Mouse (Mus musculus): ENCODE results near the gene Gm3618. TPM values are rescaled to one million over a fixed set of nuclear protein-coding genes. Genes with fewer than 3 reads are reported as not detected.
A peak's percentile ranks its signal among the peaks of the same experiment; 100 is the strongest.
"Not testable (repeated sequence)": the region's sequence is repeated elsewhere in the genome, so short reads cannot be mapped to it uniquely, and the experiment has no call there.

The Gm3618 gene
- not detected for total RNA-seq (2021)
- not detected in 2 replicates for polyA plus RNA-seq (2012; rRNA removed)
- long read RNA-seq: 0 reads

DNA sequence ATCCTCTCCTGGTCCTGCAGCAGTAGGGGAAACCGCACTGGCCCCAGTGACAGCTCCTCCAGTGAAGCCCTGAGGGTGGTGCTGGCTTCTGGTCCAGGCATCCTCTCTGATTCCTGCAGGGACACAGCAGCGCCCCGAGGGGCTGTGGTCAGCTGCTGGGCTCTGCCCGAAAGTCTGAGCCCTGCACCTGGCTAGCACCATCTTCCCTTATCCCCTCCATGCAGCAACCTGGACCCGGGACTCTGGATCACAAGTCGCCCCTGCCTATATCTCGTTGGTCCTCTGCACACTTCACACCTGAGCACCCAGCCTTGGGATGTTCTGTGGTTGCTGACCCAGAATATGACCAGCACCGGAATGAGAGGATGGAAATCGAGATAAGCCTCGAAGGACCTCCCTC, at the start of gene Gm3618:
Gene Gm3618 (minus strand): TSS at position 101 of the 400 bp plus-strand sequence.
- H3K4me1 ChIP-seq (ENCODE audit: control insufficient read depth, insufficient read depth, low read length); H3K9ac ChIP-seq (ENCODE audit: low read depth, low read length); H3K27me3 ChIP-seq (ENCODE audit: control insufficient read depth, insufficient read depth, low read length); H3K79me2 ChIP-seq (replicated peaks; ENCODE audit: control insufficient read depth, insufficient read depth, low read length); H3K27ac ChIP-seq; H3K36me3 ChIP-seq (ENCODE audit: control insufficient read depth, insufficient read depth, low read length); H3K4me3 ChIP-seq; intact Hi-C loops (cut with DNase I); DNase-seq: not testable (repeated sequence)
- WGBS: no CpG with 5 or more reads among the region's 10 CpGs

GRCm38 (mm10) chr14:6390219-6390618, 46.7 kb upstream of the Gm3618 start, which contains the start of gene Gm16440:
TSS of gene Gm16440 (minus strand) at chr14:6390319.
- H3K27ac ChIP-seq; intact Hi-C loops (cut with DNase I); H3K9ac ChIP-seq (ENCODE audit: low read depth, low read length); H3K27me3 ChIP-seq (ENCODE audit: control insufficient read depth, insufficient read depth, low read length); H3K79me2 ChIP-seq (replicated peaks; ENCODE audit: control insufficient read depth, insufficient read depth, low read length); H3K36me3 ChIP-seq (ENCODE audit: control insufficient read depth, insufficient read depth, low read length); H3K4me1 ChIP-seq (ENCODE audit: control insufficient read depth, insufficient read depth, low read length); H3K4me3 ChIP-seq; DNase-seq: not testable (repeated sequence)
- 68% methylated on average over 2 of the region's 4 CpGs for WGBS

- H3K4me3 ChIP-seq; H3K9ac ChIP-seq (ENCODE audit: low read depth, low read length); intact Hi-C loops (cut with DNase I); H3K27ac ChIP-seq; H3K79me2 ChIP-seq (replicated peaks; ENCODE audit: control insufficient read depth, insufficient read depth, low read length); DNase-seq; H3K27me3 ChIP-seq (ENCODE audit: control insufficient read depth, insufficient read depth, low read length); H3K36me3 ChIP-seq (ENCODE audit: control insufficient read depth, insufficient read depth, low read length); H3K4me1 ChIP-seq (ENCODE audit: control insufficient read depth, insufficient read depth, low read length): not testable (repeated sequence)
- 64% methylated on average over 2 of the region's 2 CpGs for WGBS
These were observed 38.7 kb downstream of the Gm3618 start, which contains the start of gene Gm21103 for GRCm38 (mm10) chr14:6304743-6305142. TSS of gene Gm21103 (minus strand) at chr14:6304843.

DNA sequence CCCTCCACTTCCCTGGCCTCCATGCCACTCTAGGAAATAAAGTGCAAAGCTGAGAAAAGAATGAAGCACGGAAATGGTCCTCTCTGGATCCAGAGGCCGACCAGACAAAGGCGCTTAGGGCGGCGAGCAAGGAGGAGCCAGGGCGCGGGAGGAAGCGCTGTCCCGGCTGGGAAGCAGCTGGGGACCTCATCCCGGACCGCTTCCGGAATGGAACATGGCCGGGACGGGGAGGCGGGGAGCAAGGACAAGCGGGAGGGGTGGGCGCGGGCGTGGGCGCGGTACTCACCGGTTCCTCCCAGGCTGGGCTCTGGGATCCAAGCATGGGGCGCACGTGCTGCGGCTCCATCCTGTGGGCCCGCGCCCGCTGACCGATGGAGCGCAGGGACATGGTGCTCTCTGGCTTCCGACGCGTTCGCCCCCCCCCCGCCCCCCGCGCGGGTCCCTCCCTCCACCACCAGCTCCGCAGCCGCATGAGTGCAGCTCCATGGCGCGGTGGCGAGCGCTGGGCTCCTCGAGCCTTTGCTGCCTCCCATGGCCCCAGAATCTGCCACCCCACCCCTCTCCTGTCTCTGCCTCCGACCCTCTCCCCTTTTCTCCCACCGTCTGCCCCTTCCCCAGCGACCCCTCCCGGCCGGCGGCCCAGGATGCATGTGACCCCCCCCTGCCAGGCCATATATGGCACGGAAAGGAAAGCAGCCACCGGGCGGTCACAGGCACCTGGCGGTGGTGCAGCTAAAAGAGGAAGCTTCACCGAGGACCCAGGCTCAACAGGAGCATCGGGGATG, 56.4 kb downstream of the Gm3618 start, which contains the start of gene Gm3411:
Gene Gm3411 (minus strand): TSS at position 320 of the 785 bp plus-strand sequence.
- Histone ChIP-seq H3K27ac (peak within 1 kb of the TSS; percentile 70), H3K4me3 (peak within 1 kb of the TSS; percentile 43)
- peak; percentile 73 to 79 for DNase-seq
- H3K79me2 ChIP-seq (replicated peaks; ENCODE audit: control insufficient read depth, insufficient read depth, low read length); intact Hi-C loops (cut with DNase I); H3K27me3 ChIP-seq (ENCODE audit: control insufficient read depth, insufficient read depth, low read length); H3K36me3 ChIP-seq (ENCODE audit: control insufficient read depth, insufficient read depth, low read length); H3K9ac ChIP-seq (ENCODE audit: low read depth, low read length); H3K4me1 ChIP-seq (ENCODE audit: control insufficient read depth, insufficient read depth, low read length): not testable (repeated sequence)
- WGBS: 3% methylated on average over 57 of the region's 57 CpGs

Other genes starting within 250 kb of the Gm3618 start
- under 1 TPM; 0.20 to 0.50 TPM for gene Gm8206, start 249.7 kb downstream of the Gm3618 start, total RNA-seq (2021)
- gene Gm8206, start 249.7 kb downstream of the Gm3618 start, polyA plus RNA-seq (2012; rRNA removed): 0.27 and 0.41 TPM in 2 replicates
- not detected for gene Gm3468, start 235.0 kb downstream of the Gm3618 start, total RNA-seq (2021)
- gene Gm3468, start 235.0 kb downstream of the Gm3618 start, polyA plus RNA-seq (2012; rRNA removed): 0.12 and 0.50 TPM in 2 replicates
- not detected for gene Gm3476, start 217.9 kb downstream of the Gm3618 start, total RNA-seq (2021)
- gene Gm3476, start 217.9 kb downstream of the Gm3618 start, polyA plus RNA-seq (2012; rRNA removed): not detected in 2 replicates
- gene Gm21560, start 124.4 kb downstream of the Gm3618 start, total RNA-seq (2021): under 1 TPM in 1 of 2 experiments, not detected in 1; 0.14 TPM
- gene Gm21560, start 124.4 kb downstream of the Gm3618 start, polyA plus RNA-seq (2012; rRNA removed): not detected in 2 replicates
- gene Gm3411, start 56.4 kb downstream of the Gm3618 start, total RNA-seq (2021): not detected
- gene Gm3411, start 56.4 kb downstream of the Gm3618 start, polyA plus RNA-seq (2012; rRNA removed): 0.20 and 1.6 TPM in 2 replicates
- not detected for gene Gm21103, start 38.8 kb downstream of the Gm3618 start, total RNA-seq (2021)
- not detected in 2 replicates for gene Gm21103, start 38.8 kb downstream of the Gm3618 start, polyA plus RNA-seq (2012; rRNA removed)
- not detected for gene Gm16440, start 46.6 kb upstream of the Gm3618 start, total RNA-seq (2021)
- gene Gm16440, start 46.6 kb upstream of the Gm3618 start, polyA plus RNA-seq (2012; rRNA removed): not detected in 2 replicates
- under 1 TPM in 1 of 2 experiments, not detected in 1; 0.60 TPM for gene Gm3591, start 68.8 kb upstream of the Gm3618 start, total RNA-seq (2021)
- 0.29 and 0.90 TPM in 2 replicates for gene Gm3591, start 68.8 kb upstream of the Gm3618 start, polyA plus RNA-seq (2012; rRNA removed)
- gene Gm3594, start 100.9 kb upstream of the Gm3618 start, total RNA-seq (2021): not detected
- not detected in 2 replicates for gene Gm3594, start 100.9 kb upstream of the Gm3618 start, polyA plus RNA-seq (2012; rRNA removed)
- not detected for gene Gm8356, start 193.6 kb upstream of the Gm3618 start, total RNA-seq (2021)
- not detected in 2 replicates for gene Gm8356, start 193.6 kb upstream of the Gm3618 start, polyA plus RNA-seq (2012; rRNA removed)
- gene Gm3629, start 246.9 kb upstream of the Gm3618 start, total RNA-seq (2021): under 1 TPM in 1 of 2 experiments, not detected in 1; 0.25 TPM
- gene Gm3629, start 246.9 kb upstream of the Gm3618 start, polyA plus RNA-seq (2012; rRNA removed): not detected in 2 replicates

Measured in heart, adult 2 months (tissue).